Mouse (Mus musculus): ENCODE results near the gene Cdk14. TPM values are rescaled to one million over a fixed set of nuclear protein-coding genes. Genes with fewer than 3 reads are reported as not detected.
A peak's percentile ranks its signal among the peaks of the same experiment; 100 is the strongest.
"Not testable (repeated sequence)": the region's sequence is repeated elsewhere in the genome, so short reads cannot be mapped to it uniquely, and the experiment has no call there.

The Cdk14 gene
- total RNA-seq, 2 experiments from 2014 or later = 138 TPM

GRCm38 (mm10) chr5:5243648-5244047 lies 176.5 kb downstream of the Cdk14 start:
- DNase-seq (ENCODE audit: extremely low spot score in 1 of 2, low spot score in 2 of 2) = no peak
- intact Hi-C loops (cut with DNase I) = no loop called here

GRCm38 (mm10) chr5:5242704-5243103 lies 177.4 kb downstream of the Cdk14 start:
- DNase-seq (ENCODE audit: extremely low spot score in 1 of 2, low spot score in 2 of 2) = no peak
- intact Hi-C loops (cut with DNase I) = no loop called here

DNA sequence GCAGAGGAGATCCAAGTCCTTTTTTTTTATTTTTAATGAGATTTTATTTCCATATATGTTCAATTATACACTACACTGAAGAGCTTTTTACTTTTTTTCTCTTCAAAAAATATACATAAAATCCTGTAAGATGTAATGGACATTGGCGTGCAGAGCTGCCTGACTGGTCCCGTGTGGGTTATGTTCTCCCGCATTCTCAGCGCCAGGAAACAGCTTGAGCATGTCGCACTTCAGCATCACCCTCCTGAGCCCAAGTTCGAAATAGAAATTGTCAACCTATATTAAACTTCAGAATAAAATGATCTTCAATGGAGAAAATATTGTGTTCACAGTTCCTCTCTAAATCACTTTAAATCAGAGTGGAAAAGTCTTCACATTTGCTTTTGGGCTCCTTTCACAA lies 179.0 kb downstream of the Cdk14 start:
- peak in 1 of 2 experiments; percentile 18 for DNase-seq (ENCODE audit: extremely low spot score in 1 of 2, low spot score in 2 of 2)
- intact Hi-C loops (cut with DNase I) = no loop called here

DNA sequence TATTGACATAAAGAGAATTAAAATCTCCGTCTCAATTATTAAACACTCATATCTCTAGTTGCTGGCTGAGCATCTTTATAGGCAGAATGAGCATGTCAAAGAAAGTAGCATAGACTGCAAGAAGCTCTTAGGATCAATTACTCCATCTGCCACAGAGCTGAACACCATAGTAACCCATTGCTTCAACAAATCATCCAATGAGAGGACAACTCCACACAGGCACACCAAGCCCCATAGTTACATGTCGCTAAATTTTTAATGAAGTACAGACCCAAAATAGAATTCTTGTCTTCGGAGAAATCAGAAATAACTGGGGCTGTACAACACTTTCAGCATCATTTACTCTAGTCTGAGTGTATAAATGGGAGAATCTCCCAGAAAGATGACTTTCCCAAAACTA lies 180.0 kb downstream of the Cdk14 start:
- intact Hi-C loops (cut with DNase I) = no loop called here
- peak in 1 of 2 experiments; percentile 18 for DNase-seq (ENCODE audit: extremely low spot score in 1 of 2, low spot score in 2 of 2)

DNA sequence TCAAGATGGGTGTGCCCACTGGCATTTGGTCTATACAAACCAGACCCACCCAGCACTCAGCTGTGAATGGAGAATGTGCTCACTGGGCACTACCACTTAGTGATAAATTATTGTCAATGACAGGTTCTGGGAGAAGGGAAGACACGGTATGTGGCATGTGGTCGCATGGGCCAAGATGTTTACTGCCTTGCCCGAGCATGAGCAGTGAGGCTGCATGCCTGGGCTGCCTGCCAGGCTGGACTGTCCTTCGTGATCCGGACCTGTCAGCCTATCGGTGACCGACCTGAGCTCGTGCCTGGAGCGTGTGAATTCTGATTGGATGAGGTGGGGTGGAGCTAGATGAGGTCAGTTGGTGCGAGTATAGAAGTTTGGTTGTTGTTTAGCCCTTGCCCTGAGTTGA lies 185.2 kb downstream of the Cdk14 start:
- DNase-seq (ENCODE audit: extremely low spot score in 1 of 2, low spot score in 2 of 2); intact Hi-C loops (cut with DNase I): not testable (repeated sequence)

DNA sequence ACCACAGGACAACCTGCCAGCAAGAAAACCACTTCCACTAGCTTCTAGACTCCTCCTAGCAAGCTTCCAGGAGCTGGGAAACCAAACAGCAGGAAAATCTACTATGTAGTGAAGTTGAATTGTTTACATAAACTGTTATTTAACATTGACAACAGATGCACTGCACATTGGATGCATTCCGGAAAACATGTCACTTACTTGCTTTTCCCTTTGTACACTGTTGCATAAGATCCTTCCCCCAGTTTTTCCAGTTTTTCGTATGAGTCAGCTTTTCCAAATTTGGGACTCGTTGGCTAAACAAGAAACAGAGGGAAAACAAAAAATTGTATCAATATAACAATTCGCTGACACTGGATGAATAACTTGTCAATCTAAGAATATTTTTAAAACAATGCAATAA lies 193.1 kb downstream of the Cdk14 start:
- intact Hi-C loops (cut with DNase I) = no loop called here
- DNase-seq (ENCODE audit: extremely low spot score in 1 of 2, low spot score in 2 of 2) = no peak

DNA sequence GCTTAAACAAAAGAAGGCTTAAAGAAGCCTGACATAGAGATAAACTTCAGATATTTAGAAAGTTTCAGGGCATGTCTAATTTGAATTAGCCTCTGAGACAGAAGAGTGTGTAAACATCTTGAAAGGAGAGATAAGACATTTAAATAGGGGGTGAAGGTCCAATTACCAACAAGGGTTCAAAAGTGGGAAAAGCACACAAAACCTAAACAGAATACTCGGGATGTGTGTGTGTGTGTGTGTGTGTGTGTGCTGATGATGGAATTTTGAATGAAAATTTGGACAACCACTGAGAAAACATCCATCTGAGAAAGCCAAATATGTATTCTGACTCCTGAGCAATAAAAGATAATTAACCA lies 208.4 kb downstream of the Cdk14 start:
- DNase-seq (ENCODE audit: extremely low spot score in 1 of 2, low spot score in 2 of 2) = no peak
- intact Hi-C loops (cut with DNase I) = no loop called here

GRCm38 (mm10) chr5:5211034-5211779 lies 208.9 kb downstream of the Cdk14 start:
- DNase-seq (ENCODE audit: extremely low spot score in 1 of 2, low spot score in 2 of 2) = no peak
- intact Hi-C loops (cut with DNase I) = no loop called here

GRCm38 (mm10) chr5:5208016-5208415 lies 212.1 kb downstream of the Cdk14 start:
- intact Hi-C loops (cut with DNase I) = no loop called here
- DNase-seq (ENCODE audit: extremely low spot score in 1 of 2, low spot score in 2 of 2) = no peak

DNA sequence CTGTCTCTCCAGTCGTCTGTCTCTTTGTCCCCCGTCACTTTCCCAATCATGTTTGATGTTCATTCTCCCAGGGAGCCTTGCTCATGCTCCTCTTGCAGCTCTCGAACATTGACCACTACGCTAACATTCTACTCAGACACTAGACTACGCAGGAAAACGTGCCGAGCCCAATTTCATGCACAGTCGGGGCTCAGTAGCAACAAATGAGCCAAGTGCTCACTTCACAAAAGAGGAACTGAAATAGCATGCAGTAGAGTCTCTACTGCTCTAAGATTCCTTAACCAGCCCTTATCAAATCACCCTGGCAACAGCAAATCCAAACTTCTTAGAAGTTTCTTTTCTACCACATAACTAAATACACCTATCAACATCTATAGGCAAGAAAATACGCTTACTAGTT lies 214.1 kb downstream of the Cdk14 start:
- DNase-seq (ENCODE audit: extremely low spot score in 1 of 2, low spot score in 2 of 2) = no peak
- intact Hi-C loops (cut with DNase I) = no loop called here

DNA sequence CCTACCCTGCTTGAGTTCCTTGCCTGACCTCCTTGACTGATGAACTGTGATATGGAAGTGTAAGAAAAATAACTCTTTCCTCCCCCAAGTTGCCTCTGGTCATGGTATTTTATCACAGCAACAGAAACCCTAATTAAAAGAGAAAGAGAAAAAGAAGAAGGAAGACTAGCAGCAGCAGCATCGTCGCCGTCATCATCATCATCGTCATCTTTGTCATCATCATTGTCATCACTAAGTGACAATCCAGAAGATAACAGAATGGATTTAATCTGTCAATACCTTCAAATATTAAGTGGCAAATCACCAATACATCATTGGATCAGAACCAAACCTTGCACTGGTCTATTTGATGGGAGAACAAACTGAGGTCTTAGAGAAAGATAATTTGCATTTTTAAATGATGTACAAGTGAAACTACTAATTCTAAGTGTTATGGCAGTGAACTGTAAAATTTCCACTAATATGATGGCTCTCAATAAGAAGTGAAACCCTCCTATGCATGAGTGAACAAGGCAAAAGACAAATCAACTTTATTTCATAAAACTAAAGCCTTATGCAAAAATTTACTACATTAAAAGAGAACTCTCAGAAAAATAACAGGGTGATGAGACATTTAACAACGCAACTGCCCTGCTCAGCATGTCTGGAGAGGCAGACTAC lies 225.4 kb downstream of the Cdk14 start:
- DNase-seq (ENCODE audit: extremely low spot score in 1 of 2, low spot score in 2 of 2) = no peak
- intact Hi-C loops (cut with DNase I) = no loop called here

GRCm38 (mm10) chr5:5189590-5189989 lies 230.5 kb downstream of the Cdk14 start:
- DNase-seq (ENCODE audit: extremely low spot score in 1 of 2, low spot score in 2 of 2) = no peak
- intact Hi-C loops (cut with DNase I) = no loop called here

- intact Hi-C loops (cut with DNase I) = no loop called here
- DNase-seq (ENCODE audit: extremely low spot score in 1 of 2, low spot score in 2 of 2) = no peak
Measured at GRCm38 (mm10) chr5:5185987-5186742, 233.9 kb downstream of the Cdk14 start.

GRCm38 (mm10) chr5:5185521-5185920 lies 234.6 kb downstream of the Cdk14 start:
- DNase-seq (ENCODE audit: extremely low spot score in 1 of 2, low spot score in 2 of 2) = no peak
- intact Hi-C loops (cut with DNase I) = no loop called here

DNA sequence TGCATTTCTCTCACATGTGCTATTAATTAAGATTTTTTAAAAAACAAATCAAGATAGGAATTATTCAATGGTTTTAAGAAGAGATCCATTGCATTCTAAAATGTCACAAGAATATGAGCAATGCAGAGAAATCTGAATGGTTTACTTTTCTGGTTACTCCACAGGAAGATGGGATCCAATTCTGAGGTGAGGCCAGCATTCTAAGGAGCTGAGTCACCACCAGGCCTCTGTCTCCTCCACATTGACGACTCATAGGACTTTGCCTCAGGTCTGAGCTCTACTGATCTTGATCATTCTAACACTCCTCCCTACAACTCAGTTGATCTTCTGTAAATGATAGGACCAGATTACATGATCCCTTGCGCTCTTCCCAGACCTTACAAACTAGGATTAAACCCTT lies 239.4 kb downstream of the Cdk14 start:
- no peak for DNase-seq (ENCODE audit: extremely low spot score in 1 of 2, low spot score in 2 of 2)
- intact Hi-C loops (cut with DNase I) = no loop called here

DNA sequence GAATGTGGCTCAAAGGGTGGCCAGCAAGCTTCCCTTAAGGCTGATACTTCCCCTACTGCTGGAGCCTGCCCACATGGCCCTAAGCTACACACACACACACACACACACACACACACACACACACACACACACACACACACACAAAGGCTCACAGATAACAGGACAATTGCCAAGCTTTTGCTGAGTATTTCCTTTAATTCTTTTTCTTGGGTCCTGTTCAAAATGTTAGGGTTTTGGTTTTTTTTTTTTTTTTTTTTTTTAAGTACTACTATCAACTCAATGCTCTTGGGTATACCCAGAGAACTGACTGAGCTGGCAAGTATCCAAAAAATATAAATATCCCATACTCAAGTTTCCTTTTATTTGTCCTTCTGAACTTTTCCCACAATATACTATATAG lies 239.8 kb downstream of the Cdk14 start:
- peak in 1 of 2 experiments; percentile 22 for DNase-seq (ENCODE audit: extremely low spot score in 1 of 2, low spot score in 2 of 2)
- intact Hi-C loops (cut with DNase I) = no loop called here

DNA sequence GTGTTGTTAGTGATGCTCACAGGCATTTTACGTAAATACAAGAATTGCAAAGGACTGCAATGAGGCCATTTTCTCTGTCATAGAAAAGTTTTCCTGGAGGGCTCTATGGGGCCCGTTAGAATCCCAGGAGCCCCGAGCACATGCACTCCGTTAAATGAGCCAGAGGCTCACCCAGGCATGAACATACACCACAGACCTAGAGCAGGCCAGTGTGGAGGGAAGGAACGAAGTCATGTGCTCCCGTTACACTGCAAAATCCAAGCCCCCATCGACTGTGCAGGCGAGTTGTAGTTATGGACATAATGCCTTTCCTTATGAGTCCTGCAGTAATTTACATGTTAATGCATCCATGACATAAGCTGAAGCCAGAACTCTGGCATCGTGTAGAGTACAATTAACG lies 244.1 kb downstream of the Cdk14 start:
- no peak for DNase-seq (ENCODE audit: extremely low spot score in 1 of 2, low spot score in 2 of 2)
- intact Hi-C loops (cut with DNase I) = no loop called here

GRCm38 (mm10) chr5:5175611-5176010 lies 244.5 kb downstream of the Cdk14 start:
- intact Hi-C loops (cut with DNase I) = no loop called here
- DNase-seq (ENCODE audit: extremely low spot score in 1 of 2, low spot score in 2 of 2) = no peak

DNA sequence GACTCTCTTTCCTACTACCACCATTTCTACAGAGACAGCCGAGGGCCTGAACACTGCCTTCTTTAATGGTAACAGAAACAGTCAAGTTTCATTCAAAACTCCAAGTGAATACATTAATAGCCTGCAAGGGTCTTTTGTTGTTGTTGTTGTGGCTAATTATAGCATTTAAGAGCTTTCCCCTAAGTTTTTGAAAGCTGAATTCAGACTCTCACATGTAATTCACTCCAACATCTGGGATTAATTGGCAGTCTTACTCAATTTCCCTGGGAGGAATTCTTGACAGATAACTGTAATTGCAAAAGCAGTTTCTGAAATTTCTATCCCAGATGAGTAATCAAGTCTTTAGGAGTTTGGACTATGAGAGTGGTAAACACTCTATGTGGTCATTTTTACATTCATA lies 245.0 kb downstream of the Cdk14 start:
- DNase-seq (ENCODE audit: extremely low spot score in 1 of 2, low spot score in 2 of 2) = no peak
- intact Hi-C loops (cut with DNase I) = no loop called here

- no peak for DNase-seq (ENCODE audit: extremely low spot score in 1 of 2, low spot score in 2 of 2)
Measured at GRCm38 (mm10) chr5:5166086-5166485, 254.0 kb downstream of the Cdk14 start.

More at GRCm38 (mm10) chr5:5166086-5166485, 254.0 kb downstream of the Cdk14 start:
- intact Hi-C loops (cut with DNase I) = no loop called here

All from left cerebral cortex, postnatal 10 days (tissue).